Mouse (Mus musculus): ENCODE data around the gene Cfap161. TPM values are rescaled to one million over a fixed set of nuclear protein-coding genes. Genes with fewer than 3 reads are reported as not detected.
A peak's percentile ranks its signal among the peaks of the same experiment; 100 is the strongest.

Gene Cfap161
- polyA plus RNA-seq, 1 experiment from 2014 or later = 1.1 TPM

DNA sequence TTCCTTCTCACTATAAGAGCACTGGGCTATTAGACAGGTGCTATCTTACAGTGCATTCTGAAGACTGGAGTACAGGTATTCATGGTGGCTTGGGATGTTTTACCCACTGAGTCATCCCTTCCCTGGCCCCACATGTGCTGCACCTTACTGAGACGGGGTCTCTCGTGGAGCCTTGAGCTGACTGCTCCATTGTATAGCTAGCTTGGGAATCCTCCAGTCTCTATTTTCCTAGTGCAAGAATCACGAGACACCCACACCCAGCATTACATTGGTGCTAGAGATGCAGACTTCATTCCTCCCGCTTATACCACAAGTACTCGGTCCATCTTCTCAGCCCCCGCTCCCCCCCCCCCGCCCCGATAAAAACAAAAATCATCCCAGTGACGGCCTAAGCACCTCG, 17.9 kb upstream of the Cfap161 start:
- Histone ChIP-seq H3K36me3 (no peaks in the 10 kb centered on the region), H3K27me3 (ENCODE audit: insufficient read depth, poor library complexity, severe bottlenecking) (no peaks in the 10 kb centered on the region), H3K9me3 (no peaks in the 10 kb centered on the region), H3K4me3 (no peak overlapping the region), H3K27ac (peak overlapping the region; percentile 90), H3K4me1 (peaks cover 50% of the 10 kb centered on the region)
- WGBS = 77% methylated on average over 10 of the region's 10 CpGs
- no peak for DNase-seq (ENCODE audit: low spot score)

DNA sequence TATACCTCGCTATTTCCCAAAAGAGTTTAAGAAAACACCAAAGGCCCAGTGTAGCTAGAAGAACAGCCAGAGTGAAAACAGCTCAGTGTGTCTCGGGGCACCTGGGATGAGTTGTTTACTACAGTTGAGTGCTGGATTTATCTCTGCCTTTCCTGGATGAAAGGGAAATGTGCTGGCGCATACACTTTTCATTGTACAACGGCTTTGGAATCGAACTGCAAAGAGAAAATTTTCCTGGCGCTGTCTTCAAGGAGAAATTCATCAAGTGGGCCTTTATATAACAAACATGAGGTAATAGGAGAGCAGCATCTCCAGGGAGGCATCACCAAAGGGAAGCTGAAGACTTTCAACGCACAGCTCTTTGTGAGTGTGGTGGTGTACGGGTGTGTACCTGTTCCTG, 17.2 kb upstream of the Cfap161 start:
- WGBS = 84% methylated on average over 8 of the region's 8 CpGs
- H3K4me3 ChIP-seq = no peak overlapping the region
- H3K4me1 ChIP-seq = peaks cover 50% of the 10 kb centered on the region
- 0 out of 2 replicates have a peak overlapping the region, but pooled peaks have one; percentile 90 for H3K27ac ChIP-seq
- no peaks in the 10 kb centered on the region for H3K9me3 ChIP-seq
- H3K36me3 ChIP-seq = no peaks in the 10 kb centered on the region
- no peak for DNase-seq (ENCODE audit: low spot score)
- no peaks in the 10 kb centered on the region for H3K27me3 ChIP-seq (ENCODE audit: insufficient read depth, poor library complexity, severe bottlenecking)

DNA sequence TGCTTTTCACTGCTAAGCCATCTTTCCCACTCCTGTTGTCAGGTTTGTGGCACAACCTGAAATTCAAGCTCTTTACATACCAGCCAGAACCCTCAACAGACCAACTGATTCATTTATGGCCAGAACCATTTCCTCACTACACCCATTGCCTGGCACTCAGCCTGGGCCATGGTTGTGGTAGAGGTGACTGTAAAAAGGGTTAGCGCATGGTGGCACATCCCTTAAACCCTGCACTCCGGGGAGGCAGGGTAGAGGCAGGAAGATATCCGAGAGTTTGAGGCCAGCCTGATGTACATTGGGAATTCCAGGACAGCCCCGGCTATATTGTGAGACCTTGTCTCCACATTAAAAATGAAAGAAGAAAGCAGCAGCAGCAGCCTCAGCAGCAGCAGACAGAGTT, 16.8 kb upstream of the Cfap161 start:
- DNase-seq (ENCODE audit: low spot score) = no peak
- H3K27me3 ChIP-seq (ENCODE audit: insufficient read depth, poor library complexity, severe bottlenecking) = no peaks in the 10 kb centered on the region
- H3K9me3 ChIP-seq = no peaks in the 10 kb centered on the region
- H3K4me3 ChIP-seq = no peak overlapping the region
- H3K4me1 ChIP-seq = peaks cover 50% of the 10 kb centered on the region
- peak overlapping the region; percentile 30; the same call in 1 of the 2 replicates for H3K27ac ChIP-seq
- no peaks in the 10 kb centered on the region for H3K36me3 ChIP-seq
- 87% methylated on average over 4 of the region's 4 CpGs for WGBS

DNA sequence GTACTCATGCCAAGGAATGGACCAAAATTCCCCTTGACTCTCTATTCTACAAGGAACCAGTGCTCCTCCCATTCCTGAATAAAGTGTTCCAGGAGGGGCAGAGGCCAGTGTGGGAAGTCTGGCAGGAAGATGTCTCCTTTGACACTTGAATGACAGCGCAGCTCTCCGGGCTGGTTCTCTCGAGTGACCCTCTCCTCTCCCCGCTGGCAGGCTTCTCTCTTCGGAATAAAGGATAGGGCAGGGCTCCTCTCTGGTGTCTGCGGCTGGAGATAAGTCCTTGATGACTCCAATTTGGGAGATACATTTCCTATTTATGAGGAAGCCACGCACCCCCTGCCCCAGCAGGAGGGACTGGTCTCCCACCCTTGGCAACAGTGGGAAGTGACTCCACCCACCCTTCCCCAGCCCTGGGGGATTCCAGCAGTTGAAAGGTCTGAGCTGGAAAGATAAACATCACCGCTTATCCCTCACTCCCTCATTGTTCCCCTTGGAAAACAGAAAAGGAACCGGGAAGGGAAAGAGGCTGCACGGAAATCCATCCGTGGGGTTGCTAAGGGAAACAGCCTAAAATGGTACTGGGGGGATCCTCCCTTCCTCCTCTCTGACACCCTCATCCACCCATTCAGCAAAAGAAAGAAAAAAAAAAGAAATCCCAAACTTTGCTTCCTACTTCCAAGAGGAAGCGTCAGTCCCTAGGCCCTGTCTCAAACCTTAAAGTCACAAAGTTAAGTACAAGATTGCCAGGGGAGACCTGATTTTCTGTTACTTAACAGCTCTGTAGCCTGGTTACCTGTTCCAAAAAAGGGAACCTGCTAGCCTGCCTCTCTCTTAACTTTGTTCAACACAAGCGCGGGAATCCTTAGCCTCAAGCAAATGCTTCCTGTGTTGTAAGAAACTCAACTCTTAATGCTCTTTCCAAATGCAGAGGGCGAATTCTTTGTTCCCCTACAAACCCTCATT, 15.7 kb upstream of the Cfap161 start:
- no peaks in the 10 kb centered on the region for H3K27me3 ChIP-seq (ENCODE audit: insufficient read depth, poor library complexity, severe bottlenecking)
- WGBS = 15% methylated on average over 15 of the region's 15 CpGs
- no peak for DNase-seq (ENCODE audit: low spot score)
- H3K9me3 ChIP-seq = no peaks in the 10 kb centered on the region
- no peaks in the 10 kb centered on the region for H3K36me3 ChIP-seq
- H3K27ac ChIP-seq = peak overlapping the region; percentile 42
- H3K4me3 ChIP-seq = peak overlapping the region; percentile 30
- peaks cover 50% of the 10 kb centered on the region for H3K4me1 ChIP-seq

DNA sequence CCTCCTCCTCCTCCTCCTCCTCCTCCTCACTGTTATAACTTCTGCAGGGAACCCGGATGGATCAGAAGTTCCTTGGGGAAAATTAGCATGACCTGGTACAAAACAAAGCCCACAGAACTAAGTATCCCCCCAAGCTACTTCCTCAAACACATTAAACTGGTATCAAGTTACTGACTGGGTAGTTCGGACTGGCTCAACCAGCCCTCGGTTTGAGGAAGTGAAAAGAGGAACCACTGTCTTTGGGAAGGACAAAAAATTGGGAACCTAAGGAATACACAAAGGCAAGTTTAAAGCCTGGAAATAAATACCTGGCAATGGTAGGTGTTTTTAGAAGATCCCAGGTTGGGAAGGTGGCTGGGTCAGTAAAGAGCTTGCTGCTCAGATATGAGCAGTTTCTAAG, 15.0 kb upstream of the Cfap161 start:
- peaks cover 46% of the 10 kb centered on the region for H3K4me1 ChIP-seq
- no peaks in the 10 kb centered on the region for H3K27me3 ChIP-seq (ENCODE audit: insufficient read depth, poor library complexity, severe bottlenecking)
- WGBS = 21% methylated on average over 2 of the region's 3 CpGs
- no peaks in the 10 kb centered on the region for H3K9me3 ChIP-seq
- peak overlapping the region; percentile 30 for H3K4me3 ChIP-seq
- DNase-seq (ENCODE audit: low spot score) = no peak
- H3K36me3 ChIP-seq = no peaks in the 10 kb centered on the region
- peak overlapping the region; percentile 42; the same call in 1 of the 2 replicates for H3K27ac ChIP-seq

DNA sequence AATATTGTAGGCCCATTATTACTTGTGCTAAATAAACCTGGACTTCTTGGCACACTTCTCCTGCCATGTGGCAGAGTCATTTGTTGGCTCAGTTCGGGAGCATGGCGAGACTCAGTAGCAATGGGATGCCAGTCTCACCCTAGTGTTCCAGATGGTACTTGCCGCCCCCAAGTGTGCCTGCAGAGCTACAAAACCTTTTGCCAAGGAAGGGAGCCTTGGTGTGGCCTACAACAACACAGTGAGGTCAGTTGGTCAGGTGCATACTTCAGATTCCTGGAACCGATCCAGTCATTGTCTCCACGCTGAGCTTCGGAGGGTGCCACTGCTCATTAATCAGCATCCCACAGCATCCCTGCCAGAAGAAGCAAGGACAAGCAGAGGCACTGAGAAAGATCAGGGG, 14.4 kb upstream of the Cfap161 start:
- H3K27me3 ChIP-seq (ENCODE audit: insufficient read depth, poor library complexity, severe bottlenecking) = no peaks in the 10 kb centered on the region
- no peaks in the 10 kb centered on the region for H3K36me3 ChIP-seq
- H3K4me3 ChIP-seq = no peak overlapping the region
- no peak for DNase-seq (ENCODE audit: low spot score)
- no peaks in the 10 kb centered on the region for H3K9me3 ChIP-seq
- WGBS = 52% methylated on average over 6 of the region's 6 CpGs
- H3K4me1 ChIP-seq = peaks cover 40% of the 10 kb centered on the region
- H3K27ac ChIP-seq = peak overlapping the region; percentile 42; the same call in 1 of the 2 replicates

DNA sequence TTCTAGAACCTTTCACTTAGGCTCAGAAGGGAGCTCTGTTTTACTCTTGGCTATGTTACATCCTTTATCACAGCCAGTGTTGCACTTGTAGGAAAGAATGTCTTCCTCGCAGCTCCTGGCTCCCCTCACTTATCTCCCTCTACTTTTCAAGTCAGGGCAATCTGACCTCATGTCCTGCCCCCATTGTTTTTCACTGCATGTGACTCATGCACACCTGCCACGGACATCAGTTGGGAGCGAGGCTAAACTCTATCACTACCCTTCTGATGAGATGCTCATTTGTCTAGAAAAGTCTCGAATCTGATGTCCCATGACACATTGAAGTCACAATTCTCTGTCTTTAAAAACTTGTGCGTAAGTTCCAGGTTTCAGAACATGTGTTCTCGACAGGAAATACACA, 12.3 kb upstream of the Cfap161 start:
- Histone ChIP-seq H3K36me3 (no peaks in the 10 kb centered on the region), H3K4me3 (no peak overlapping the region), H3K27ac (no peak overlapping the region), H3K9me3 (no peaks in the 10 kb centered on the region), H3K27me3 (ENCODE audit: insufficient read depth, poor library complexity, severe bottlenecking) (no peaks in the 10 kb centered on the region), H3K4me1 (peaks cover 21% of the 10 kb centered on the region)
- 46% methylated on average over 6 of the region's 6 CpGs for WGBS
- DNase-seq (ENCODE audit: low spot score) = no peak

DNA sequence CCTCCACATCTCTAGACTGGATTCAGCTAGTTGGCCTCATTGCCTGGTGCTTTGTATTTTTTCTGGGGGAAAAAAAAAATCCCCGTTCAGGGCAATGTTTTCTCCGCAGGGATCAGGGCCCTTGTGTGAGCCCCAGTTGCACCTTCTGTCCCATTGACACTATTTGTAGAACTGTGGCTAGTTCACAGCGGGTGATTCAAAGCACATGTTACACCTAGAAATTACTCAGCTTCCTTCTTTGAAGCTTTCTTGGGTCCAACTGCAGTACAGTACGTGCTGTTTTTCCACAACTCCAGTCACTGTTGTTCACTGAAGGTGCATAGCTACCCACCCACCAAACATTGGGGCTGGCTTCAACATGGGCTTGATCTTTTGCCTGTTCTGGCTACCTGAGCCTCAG, 9.1 kb upstream of the Cfap161 start:
- 64% methylated on average over 4 of the region's 4 CpGs for WGBS
- H3K36me3 ChIP-seq = no peaks in the 10 kb centered on the region
- H3K9me3 ChIP-seq = no peaks in the 10 kb centered on the region
- DNase-seq (ENCODE audit: low spot score) = no peak
- H3K4me3 ChIP-seq = no peak overlapping the region
- H3K27me3 ChIP-seq (ENCODE audit: insufficient read depth, poor library complexity, severe bottlenecking) = no peaks in the 10 kb centered on the region
- H3K27ac ChIP-seq = no peak overlapping the region
- H3K4me1 ChIP-seq = peaks cover 8% of the 10 kb centered on the region; the same call in 1 of the 2 replicates

DNA sequence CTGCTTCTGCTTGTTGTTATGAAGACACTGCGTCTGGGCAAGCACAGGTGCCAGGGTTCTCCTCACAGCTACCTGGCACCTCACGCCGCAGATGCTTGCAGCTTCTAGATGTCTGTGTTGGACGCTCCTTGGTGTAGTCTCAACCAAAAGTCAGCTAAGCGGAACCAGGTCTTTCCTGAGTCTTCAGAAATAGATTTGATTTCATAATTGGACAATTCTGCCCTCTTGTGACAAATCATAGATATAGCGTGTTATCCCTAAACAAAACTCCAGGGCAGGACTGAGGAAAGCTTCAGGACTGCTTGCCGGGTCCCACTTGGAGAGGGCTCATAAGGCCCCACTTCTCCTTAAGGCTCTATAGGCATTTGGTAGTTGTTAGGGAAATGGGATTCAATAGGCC, 7.8 kb upstream of the Cfap161 start:
- no peak overlapping the region for H3K4me3 ChIP-seq
- DNase-seq (ENCODE audit: low spot score) = no peak
- H3K9me3 ChIP-seq = no peaks in the 10 kb centered on the region
- peaks cover 8% of the 10 kb centered on the region; the same call in 1 of the 2 replicates for H3K4me1 ChIP-seq
- H3K27ac ChIP-seq = no peak overlapping the region
- H3K36me3 ChIP-seq = no peaks in the 10 kb centered on the region
- WGBS = 71% methylated on average over 7 of the region's 7 CpGs
- no peaks in the 10 kb centered on the region for H3K27me3 ChIP-seq (ENCODE audit: insufficient read depth, poor library complexity, severe bottlenecking)

DNA sequence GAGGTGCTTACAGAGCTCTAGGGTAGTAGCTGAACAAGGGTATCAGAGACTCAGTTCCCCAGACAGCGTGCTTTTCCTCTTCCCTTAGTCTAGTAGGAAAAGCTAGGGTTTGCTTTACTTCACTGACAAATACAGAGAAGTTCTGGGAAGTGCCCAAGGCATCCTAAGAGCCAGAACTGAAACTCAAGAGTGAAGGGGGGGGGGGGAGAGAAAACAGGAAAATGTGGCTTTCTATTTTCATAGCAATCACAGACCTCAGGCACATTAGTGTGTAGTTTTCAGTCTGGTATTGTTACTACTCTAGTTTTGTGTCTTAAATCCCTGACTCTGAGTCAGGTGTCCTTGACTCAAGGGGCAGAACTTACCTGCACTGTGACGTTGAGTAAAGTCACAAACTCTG, 7.3 kb upstream of the Cfap161 start:
- H3K27ac ChIP-seq = no peak overlapping the region
- 86% methylated on average over 2 of the region's 2 CpGs for WGBS
- no peaks in the 10 kb centered on the region for H3K27me3 ChIP-seq (ENCODE audit: insufficient read depth, poor library complexity, severe bottlenecking)
- no peak for DNase-seq (ENCODE audit: low spot score)
- no peaks in the 10 kb centered on the region for H3K36me3 ChIP-seq
- H3K9me3 ChIP-seq = no peaks in the 10 kb centered on the region
- peaks cover 8% of the 10 kb centered on the region; the same call in 1 of the 2 replicates for H3K4me1 ChIP-seq
- no peak overlapping the region for H3K4me3 ChIP-seq

DNA sequence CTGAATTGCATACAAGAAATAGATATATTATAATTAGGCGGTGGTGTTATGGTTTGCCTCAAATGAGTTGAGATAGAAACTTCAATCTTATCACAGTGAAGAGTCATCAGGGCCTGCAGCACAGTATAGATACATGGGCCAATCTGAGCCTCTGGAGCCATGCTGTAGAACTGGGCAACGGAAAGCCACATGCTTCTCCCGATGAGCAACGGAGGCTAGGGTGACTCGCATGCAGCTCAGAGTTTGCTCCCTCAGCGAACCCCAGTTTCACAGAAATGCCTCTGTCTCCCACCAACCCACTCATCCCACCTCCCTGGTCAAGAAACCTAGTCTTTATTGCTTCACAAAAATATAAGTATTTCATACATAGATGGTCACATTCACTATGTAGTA, 6.8 kb upstream of the Cfap161 start:
- 82% methylated on average over 6 of the region's 6 CpGs for whole genome bisulfite sequencing
- no peaks in the 10 kb centered on the region for H3K9me3 ChIP-seq
- no peak overlapping the region for H3K4me3 ChIP-seq
- no peaks in the 10 kb centered on the region for H3K27me3 ChIP-seq (ENCODE audit: insufficient read depth, poor library complexity, severe bottlenecking)
- peak overlapping the region; percentile 69; the same call in 1 of the 2 replicates for H3K27ac ChIP-seq
- H3K36me3 ChIP-seq = no peaks in the 10 kb centered on the region
- H3K4me1 ChIP-seq = peaks cover 8% of the 10 kb centered on the region; the same call in 1 of the 2 replicates
- no peak for DNase-seq (ENCODE audit: low spot score)

DNA sequence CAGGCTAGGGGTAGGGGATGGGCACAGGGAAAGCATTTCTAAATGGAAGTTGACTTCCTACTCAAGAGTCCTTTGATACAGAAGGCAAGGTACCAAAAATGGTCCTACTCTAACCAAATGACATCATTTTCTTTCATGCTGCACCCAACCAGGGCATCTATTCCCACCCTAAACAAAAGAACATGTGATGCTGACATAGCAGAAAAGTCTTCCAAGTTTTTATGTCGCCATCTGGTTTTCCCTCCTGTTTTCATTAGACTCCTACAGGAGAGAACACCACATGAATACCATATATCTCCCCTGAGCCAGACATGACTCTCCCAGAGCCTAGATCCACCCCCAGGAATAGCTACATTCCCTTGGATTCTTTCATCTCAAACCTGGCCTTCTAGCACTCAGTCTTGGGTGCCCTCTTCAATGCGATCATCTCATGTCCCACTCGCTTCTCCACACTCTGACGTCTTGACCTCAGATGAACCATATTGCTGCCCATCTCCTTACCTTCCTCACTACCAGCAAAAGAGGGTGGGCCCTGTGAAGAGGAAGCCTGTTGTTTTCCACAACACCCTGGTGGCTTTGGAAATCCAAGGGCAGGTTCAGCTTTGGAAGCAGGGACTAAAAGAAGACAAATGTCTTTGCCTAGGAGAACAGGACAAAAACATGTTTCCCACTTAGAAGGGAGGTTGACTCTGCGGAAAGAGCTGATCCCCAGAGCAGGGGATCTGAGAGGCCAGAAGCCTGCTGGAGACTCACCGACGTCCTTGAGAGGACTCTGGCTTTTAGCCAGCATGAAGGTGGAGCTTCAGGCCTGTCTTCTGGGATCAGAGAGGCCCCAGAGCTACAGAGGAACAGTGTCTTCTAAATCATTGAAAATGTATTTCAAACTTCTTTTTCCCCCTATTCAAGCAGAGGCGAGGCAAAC, 6.1 kb upstream of the Cfap161 start:
- 66% methylated on average over 8 of the region's 8 CpGs for WGBS
- DNase-seq (ENCODE audit: low spot score) = no peak

More for the DNA sequence above, 6.1 kb upstream of the Cfap161 start:
- no peaks in the 10 kb centered on the region for H3K27me3 ChIP-seq (ENCODE audit: insufficient read depth, poor library complexity, severe bottlenecking)
- H3K4me1 ChIP-seq = peaks cover 8% of the 10 kb centered on the region; the same call in 1 of the 2 replicates
- H3K27ac ChIP-seq = peak overlapping the region; percentile 69
- H3K9me3 ChIP-seq = no peaks in the 10 kb centered on the region
- H3K36me3 ChIP-seq = no peaks in the 10 kb centered on the region
- no peak overlapping the region for H3K4me3 ChIP-seq

Measured in heart, embryonic 10.5 days (tissue).